Mouse (Mus musculus): ENCODE measurements around the gene Btbd35f20. TPM values are rescaled to one million over a fixed set of nuclear protein-coding genes. Genes with fewer than 3 reads are reported as not detected.
"Not testable (repeated sequence)": the region's sequence is repeated elsewhere in the genome, so short reads cannot be mapped to it uniquely, and the experiment has no call there.

Btbd35f20 gene
- not detected in 2 replicates for polyA plus RNA-seq (2012; rRNA removed)

GRCm38 (mm10) chrX:4291145-4291544 lies at the start of gene Btbd35f20:
Btbd35f20 (minus strand) TSS chrX:4291245.
- not testable (repeated sequence) for H3K4me3 ChIP-seq (ENCODE audit: insufficient read depth, low read length); H3K27ac ChIP-seq (ENCODE audit: insufficient read depth, low read length); H3K4me1 ChIP-seq (ENCODE audit: control insufficient read depth, insufficient read depth, low read length)

Other genes starting within 250 kb of the Btbd35f20 start
- not detected in 2 replicates for gene Btbd35f28, start 94.7 kb downstream of the Btbd35f20 start, polyA plus RNA-seq (2012; rRNA removed)
- not detected in 2 replicates for gene Btbd35f17, start 79.4 kb upstream of the Btbd35f20 start, polyA plus RNA-seq (2012; rRNA removed)

Measured in cortical plate, adult 2 months (tissue).